Mouse (Mus musculus): ENCODE data around the gene Rad54l.

Gene Rad54l

DNA sequence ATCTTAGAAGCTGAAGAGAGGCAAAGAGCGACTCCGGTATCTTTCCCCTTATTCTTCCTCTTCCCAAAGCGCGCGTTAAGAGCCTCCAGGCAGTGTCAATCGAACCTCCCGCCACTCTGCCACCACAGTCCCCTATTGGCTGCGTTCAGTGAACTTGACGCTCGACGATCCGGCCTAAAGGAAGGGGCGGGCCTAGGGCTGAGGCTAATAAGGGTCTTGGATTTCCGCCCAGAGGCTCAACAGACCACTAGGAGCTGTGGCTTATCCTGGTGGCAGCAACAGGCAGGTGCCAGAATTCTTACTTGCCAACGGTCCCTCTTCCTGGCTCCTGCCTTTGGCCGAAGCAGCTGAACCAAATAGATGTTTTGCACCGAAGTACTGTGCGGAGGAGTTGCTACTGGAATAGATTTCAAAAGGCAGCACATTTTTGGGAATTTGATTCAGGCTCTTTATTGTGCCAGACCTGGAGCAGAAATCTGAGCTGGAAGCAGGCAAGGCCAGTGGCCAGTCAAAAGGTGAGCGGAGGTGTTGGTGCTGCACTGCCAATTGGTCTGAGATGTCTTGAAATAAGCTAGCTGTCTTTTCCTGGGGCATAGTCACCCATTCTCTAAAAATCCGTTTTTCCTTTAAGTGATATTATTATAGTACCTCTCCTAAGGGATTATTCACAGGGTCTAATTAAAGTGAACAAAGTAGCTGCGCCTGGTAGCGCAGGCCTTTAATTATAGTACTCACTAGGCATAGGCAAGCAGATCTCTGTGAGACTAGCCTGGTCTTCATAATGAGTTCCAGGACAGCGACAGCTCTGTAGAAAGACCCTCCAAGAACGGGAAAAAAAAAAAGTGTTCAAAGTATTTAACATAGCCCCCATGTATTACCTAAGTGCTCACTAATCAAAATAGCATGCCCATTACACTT, at the start of gene Rad54l, which contains the start of gene Pomgnt1:
TSS of gene Rad54l (minus strand) at position 89 of the 918 bp plus-strand sequence.
TSS of gene Pomgnt1 (plus strand) at position 239 of the 918 bp plus-strand sequence.
- DNase-seq (ENCODE audit: low read depth, low spot score), result peak; percentile 81

DNA sequence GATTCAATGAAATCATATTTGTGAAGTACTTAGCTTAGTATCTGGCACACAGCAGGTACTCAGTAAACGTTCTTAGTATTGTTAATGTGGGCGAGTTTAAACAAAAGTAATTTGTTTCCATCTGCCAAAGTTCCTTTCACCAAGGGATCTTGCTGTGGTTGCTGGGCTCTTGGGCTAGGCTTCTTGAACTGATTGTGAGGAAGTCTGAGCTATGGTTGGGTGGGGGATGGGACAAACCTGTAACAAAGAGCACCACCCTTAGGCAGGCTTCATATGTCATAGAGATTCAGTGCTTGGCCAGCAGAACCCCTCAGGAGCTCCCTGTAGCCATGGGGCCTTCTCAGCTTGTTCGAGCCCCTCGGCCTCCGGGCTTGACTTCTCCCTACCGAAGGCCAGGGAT, 49.6 kb upstream of the Rad54l start, which contains the start of the genes 1700042G07Rik and Gm49337:
TSS of gene 1700042G07Rik (plus strand) at position 301 of the 400 bp plus-strand sequence.
TSS of gene Gm49337 (plus strand) at position 313 of the 400 bp plus-strand sequence.
- no peak for DNase-seq (ENCODE audit: low read depth, low spot score)

DNA sequence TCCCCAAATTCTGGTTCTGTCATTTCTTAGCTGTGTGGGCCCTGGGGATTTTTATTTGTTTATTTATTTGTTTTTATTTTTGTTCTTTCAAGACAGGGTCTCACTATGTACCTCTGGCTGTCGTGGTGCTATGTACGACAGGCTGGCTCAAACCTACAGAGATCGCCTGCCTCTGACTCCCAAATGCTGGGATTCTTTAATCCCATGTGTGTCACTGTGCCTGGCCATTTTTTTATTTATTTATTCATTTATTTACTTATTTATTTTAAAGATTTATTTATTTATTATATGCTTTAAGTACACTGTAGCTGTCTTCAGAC, 45.8 kb upstream of the Rad54l start:
- DNase-seq (ENCODE audit: low read depth, low spot score), result no peak

DNA sequence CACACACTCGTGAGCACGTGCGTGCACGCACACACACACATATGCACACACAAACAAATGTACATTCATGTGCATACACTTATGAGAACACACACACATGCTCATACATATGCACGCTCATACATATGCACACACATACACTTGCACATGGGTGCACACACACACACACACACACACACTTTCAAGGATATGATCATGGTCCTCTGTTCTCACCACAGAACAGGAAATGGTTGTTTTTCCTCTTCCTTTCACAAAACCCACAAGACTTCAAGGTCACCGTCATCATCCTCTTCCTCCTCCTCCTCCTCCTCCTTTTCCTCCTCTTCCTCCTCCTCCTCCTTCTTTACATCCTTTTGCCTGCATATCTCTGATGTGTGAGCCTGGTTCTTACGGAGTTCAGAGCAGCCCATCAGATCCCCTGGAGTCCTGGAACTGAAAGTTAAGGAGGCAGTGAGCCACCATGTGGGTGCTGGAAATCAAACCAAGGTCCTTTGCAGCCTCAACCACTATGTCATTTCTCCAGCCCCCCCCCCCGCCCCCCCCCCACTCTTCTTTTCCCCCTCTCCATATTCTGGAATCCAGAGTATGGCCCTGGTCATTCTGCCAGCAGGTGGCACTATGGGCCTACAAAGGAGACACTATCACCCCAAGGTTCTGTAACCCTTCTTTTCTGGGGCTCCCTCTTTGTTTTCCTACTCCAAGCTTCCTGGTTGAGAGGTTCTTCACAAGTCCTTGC, 45.3 kb upstream of the Rad54l start:
- DNase-seq (ENCODE audit: low read depth, low spot score), result peak; percentile 58

DNA sequence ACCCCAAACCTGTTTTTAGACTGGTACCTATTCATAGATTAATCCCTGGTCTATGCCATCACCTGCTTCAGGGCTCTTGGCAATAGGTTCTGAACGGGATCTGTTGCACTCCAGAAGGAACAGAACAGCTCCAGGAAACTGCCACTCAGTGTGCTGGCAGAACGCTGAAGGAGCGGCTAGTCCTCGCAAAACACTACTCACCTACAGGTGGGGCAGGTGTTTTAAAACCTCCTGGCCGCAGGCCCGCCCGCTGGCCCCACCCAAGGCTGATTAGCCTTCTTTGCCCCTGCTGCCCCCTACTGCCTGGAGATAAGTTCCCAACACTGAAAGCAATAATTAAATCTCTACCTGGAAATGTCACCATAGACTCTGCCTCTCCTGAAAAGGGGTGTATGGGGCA, 43.9 kb upstream of the Rad54l start, which contains the start of gene Tspan1:
TSS of gene Tspan1 (minus strand) at position 198 of the 400 bp plus-strand sequence.
- no peak for DNase-seq (ENCODE audit: low read depth, low spot score)

DNA sequence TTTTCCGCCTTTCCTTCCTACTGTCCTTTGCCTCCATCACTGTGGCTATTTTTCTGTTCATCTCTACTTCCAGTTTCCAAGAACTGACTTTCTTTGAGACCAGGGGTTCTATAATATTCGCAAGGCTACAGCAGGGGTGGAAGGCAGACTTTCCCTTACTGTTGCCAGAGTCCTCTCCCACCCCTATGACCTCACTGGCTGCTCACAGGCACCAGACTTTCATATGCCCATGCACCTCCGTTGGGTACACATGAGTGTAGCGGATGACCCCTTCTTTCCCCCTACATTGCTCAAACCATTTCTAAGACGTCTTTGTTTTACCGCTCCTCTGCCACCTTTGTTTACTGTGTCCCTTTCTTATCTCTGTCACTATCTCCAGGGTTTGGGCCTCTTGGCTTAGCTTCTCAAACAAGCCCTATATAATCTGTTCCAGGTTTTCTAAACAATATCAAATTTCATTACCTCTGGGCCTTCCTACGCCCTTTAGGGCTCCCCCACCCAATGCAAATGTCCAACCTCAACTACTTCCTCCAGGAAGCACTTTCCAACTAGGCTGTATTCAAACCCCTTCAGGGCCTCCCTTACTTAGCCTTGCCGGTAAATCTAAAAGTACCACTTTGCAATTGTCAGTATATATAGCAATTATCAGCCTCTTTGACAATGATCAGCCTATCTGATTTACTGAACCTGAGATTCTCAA, 42.4 kb upstream of the Rad54l start:
- no peak for DNase-seq (ENCODE audit: low read depth, low spot score)

DNA sequence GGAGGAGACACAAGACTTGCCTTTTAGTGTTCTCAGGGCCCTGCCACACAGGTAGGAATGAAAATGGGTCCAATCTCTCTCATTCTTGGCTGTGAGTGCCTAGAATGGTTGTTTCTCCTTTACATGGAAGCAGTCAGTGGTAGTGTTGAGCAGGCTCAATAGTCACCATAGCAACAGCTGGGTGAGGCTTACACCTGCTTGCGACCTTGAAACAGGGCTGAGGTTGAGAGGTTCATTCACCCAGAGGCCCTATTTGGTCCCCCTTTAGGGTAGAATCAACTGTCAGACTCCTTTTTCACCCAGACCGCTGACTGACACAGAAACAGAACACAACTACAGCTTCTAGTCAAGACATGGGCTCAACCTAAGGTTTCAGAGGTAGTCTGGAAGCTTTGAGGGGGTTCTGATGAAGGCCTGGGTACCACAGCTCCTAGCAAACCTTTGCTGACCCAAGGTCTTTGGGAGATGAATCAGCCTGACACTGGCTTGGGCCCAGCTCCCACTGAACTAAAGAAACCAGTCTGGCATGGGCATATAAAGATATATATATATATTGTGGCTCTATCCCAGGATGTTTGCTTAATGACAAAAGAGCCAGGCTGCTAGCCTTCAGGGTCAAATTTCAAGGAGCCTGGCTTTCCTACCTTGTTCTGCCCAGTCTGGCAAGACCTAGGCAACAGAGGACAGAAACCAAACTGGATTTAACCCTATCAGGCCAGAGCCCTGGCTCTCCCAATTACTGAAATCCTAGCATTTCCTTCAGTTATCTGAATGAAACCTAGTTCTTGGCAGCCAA, 41.5 kb upstream of the Rad54l start:
- DNase-seq (ENCODE audit: low read depth, low spot score), result no peak

DNA sequence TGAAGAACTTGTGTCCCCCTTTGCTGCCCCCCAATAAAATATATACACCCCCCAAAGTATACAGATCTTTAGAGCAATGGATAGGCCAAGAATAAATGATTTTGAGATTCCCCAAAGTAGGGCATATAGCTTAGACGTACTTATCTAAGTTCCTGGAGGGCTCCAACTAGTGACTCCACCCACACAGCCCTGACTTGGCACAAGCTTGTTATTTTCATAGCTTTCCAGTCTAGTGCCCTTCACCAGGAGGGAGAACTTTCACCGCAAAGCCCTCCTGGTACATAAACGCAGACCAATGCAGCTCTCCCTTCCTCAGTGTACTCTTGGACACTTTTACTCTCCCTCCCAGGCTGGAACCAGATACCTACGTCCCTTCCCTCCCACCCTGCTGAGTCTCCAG, 38.7 kb upstream of the Rad54l start:
- DNase-seq (ENCODE audit: low read depth, low spot score), result no peak

DNA sequence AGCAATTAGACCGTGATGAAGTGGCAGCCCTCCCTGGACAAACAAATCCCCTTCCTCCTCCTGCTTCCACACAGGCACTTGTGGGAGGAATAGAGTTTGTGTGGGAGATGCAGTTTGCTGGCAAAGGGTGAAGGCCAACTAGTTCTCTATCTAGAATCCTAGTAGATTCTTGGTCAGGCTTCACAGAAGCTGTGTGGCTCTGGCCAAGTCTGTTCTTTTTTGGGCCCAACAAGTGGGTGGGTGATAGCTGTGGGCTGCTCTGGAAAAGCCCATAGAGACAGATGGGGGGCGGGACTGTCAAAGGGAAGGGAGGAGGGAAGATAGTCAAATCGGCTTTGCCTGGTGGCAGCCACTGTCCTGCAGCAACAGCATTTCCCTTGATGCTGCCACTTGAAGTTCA, 37.3 kb upstream of the Rad54l start:
- no peak for DNase-seq (ENCODE audit: low read depth, low spot score)

DNA sequence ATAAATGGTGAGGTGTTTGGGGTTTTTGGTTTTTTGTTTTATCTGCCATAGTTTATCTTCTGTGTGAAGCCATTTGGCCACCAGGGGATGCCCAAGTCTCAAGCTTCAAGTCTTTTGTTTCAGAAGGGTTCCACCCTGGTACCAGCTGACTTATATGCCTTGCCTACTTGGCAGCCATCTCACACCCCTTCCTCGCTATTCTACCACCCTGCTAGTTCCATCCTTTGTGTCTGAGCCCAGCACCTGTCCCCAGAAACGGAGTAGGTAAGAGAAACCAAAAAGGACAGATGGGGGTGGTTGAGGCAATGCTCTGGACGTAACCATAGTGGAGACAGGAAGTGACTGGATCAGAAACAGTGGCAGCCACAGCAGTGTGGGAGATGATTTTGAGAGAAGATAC, 36.4 kb upstream of the Rad54l start:
- peak; percentile 75 for DNase-seq (ENCODE audit: low read depth, low spot score)

DNA sequence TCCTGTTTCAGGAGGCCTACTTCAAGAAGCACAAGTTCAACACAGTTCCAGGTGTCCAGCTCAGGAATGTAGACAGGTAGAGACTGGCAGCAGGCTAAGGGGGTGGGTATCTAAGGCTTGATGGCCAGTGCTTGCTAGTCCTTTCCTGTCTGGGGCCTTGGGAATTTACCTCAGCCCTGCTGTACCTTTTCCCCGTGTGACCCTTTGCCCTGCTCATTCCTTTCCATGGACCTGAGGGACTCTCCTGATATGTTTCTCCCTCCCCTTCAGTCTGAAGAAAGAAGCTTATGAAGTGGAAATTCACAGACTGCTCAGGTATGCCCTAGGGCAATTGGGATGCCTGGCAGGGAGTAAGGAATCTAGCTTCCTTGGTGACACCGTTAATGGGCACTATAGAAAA, 34.4 kb upstream of the Rad54l start:
- no peak for DNase-seq (ENCODE audit: low read depth, low spot score)

DNA sequence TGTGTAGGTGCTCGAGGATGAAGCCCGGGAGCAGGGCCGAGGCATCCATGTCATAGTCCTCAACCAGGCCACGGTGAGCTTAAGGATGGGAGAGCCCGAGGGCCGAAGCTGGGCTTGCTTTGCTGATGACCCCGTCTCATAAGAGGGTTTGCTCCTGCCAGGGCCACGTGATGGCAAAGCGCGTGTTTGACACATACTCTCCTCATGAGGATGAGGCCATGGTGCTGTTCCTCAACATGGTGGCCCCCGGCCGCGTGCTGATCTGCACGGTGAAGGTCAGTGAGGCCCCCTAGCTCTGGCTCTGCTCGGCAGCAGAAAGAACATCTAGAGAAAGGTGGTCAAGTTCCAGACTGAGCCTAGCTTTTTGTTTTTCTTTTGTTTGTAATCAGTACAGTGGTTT, 29.2 kb upstream of the Rad54l start:
- no peak for DNase-seq (ENCODE audit: low read depth, low spot score)

DNA sequence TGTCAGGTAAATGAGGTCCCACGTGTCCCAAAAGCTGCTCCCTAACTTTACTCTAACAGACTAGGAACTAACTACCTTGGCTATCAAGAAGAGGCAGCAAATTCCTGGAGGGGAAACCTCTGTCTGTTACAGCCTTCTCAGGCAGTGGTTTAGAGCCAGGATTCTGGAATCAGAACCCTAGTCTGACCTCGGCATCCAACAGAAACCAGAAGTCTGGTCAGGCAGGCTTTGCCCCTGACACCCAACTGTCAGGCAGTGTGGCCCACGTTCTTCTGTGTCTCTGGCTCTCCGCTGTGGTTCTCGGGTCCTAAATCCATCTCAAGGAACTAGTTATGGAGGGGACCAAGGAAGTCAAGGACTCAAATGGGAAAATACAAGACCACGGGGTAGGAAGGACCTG, 27.7 kb upstream of the Rad54l start, which contains the start of gene Lurap1:
TSS of gene Lurap1 (minus strand) at position 101 of the 400 bp plus-strand sequence.
- DNase-seq (ENCODE audit: low read depth, low spot score), result no peak

DNA sequence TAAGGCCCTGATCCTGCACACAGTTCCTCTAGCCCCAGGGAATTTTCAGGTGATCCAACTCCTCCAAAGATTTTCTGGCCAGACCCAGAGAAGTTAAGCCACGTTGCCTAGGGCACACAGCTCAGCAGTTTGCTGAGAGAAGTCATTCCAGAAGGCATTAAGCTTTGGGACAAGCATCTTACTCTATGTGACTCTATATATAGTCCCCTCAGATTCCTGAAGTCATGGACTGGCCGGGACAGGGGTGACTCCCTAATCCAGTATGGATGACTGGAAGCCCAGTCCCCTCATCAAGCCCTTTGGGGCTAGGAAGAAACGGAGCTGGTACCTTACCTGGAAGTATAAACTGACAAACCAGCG, 27.4 kb upstream of the Rad54l start:
- no peak for DNase-seq (ENCODE audit: low read depth, low spot score)

DNA sequence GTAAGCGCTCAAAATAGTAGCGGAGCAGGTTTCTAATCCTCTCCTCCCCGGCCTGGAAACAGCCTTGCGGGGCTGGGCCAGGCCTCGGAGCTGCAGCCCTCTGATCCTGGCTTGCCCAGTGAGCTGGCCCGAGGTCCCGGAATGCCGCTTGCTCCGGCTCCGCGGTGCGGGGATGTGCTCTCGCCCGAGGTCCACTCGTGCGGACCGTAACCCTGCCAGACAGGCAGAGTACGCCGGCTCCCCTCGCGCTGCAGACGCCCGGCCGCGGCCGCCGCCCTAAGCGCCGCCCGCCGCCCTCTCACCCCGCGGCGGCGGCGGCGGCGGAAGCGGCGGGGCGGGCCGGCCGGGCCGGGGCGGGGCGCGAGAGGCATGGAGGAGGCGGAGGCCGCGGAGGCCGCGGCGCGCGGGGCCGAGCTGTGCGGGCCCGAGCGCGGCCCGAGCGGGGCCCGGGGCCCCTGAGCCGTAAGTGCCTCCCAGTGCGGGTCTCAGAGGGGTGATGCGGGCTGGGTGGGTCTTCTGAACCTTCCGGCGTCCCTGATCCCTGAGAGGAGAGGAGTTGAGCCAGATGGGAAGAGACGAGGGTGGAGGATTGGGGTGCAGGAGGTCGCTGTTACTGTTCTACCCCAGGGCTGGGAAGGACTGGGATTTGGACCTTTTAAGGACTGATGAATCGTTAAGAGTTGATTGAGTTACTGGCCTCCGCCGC, 26.8 kb upstream of the Rad54l start:
- peak; percentile 64 for DNase-seq (ENCODE audit: low read depth, low spot score)

DNA sequence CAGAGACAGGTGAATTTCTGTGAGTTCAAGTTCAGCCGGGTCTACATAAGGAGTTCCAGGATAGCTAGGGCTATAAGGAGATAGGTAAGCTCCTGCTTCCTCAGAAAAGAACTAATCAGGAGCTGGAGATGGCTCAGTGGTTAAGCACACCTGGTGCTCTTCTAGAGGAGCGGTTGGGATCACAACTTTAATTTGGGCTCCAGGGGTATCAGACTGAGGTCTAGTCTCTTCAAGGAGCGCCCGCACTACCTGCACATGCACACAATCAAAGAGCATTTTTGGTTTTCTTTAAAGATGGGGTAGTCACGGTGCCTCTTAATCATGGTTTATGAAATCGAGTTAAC, 26.3 kb upstream of the Rad54l start:
- DNase-seq (ENCODE audit: low read depth, low spot score), result no peak

DNA sequence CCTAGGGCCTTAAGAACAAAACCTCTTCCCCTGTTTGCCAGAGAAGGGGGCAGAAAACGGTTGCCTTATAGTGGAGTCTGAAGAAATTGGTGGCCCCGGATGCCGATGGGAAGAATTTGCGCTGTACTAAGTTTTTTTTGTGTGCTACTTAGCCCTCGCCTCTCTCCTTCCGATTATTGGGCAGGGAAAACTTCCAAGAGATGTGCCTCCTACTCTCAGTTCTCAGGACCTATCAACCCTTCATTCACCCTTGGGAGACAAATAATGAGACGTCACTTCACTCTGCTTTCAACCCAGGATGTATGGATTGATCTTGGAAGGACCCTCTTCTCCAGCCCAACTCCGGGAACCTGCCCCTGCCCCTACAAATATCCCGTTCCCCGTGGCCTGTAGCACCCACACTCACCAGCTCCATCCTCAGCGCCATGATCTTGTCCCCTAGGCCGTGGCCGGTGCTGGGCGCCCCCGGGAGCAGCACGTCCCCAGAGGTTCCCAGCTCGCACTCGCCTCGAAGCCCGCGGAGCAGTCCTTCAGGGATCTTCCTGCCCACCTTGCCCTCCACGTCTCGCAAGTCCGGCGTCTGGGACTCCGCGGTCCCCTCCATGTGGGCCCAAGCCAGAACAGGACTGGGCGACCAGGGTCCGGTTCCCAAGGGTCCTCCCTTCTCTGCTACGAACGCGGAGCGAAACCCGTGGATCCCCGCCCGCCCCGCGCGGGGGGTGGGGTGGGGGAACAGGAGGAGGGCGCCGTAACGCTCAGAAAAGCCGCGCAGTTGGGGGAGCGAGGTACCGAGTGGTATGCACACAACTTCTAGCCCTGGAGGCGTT, 20.6 kb upstream of the Rad54l start:
- DNase-seq (ENCODE audit: low read depth, low spot score), result peak; percentile 40

DNA sequence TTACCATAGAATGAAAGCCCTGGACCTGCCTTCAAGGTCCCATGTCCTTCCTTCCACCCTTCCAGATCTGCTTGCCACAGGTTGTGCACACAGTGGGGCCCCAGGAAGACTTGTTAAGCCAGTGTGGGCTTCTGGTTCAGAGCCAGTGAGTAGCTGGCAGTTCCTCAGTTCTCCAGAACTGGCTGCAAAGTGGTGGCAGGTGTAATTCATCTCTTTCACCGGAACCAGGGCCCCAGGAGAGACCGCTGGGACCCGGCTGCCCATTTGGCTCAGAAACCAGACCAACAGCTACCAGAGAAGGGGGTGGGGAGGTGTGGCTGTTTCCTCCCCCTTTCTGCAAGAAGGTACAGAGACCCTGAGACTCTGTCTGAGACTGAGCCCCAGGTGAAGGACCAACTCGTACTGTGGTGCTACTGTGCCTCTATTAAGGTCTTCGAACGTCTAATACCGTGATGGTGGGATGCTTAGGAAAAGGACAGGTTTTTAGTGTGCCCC, 19.9 kb upstream of the Rad54l start:
- DNase-seq (ENCODE audit: low read depth, low spot score), result no peak

DNA sequence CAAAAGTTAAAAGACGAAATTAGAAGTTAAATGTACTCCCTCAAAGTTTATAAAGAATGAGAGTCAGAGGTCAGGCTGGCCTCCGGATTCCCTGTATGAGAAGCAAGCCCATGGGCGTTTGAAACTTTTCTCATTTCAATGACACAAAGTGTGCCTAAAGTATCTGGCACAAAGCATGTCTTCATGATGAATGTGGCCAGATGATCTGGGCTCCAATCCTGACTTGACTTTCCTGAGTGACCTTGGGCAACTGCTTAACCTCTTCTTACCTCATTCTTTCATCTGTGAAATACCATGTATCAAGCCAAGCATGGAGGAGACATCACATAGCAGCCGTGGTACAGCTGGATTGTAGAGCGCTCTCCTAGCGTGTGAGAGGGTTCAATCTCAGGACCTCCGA, 18.8 kb upstream of the Rad54l start:
- DNase-seq (ENCODE audit: low read depth, low spot score), result no peak

DNA sequence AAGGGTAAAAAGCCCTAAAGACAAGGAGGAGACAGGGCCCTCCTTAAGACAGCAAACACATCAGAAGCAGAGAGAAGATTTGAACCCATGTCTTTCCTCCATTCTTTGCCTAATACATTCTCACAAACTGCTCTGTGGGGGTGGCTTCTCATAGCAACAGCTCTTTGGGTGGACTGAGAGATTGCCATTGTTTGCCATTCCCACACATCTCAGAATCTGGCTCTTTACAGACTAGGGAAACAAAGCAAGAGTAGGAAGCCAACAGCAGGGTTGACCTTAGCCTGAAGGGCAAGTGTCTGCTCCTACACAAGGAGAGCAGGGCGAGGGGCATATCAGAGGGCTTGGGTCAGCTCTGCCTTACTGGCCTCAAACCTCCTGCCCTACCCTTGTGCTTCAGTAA, 18.2 kb upstream of the Rad54l start:
- no peak for DNase-seq (ENCODE audit: low read depth, low spot score)
